Mouse (Mus musculus): ENCODE measurements at regions not wholly inside any gene's neighbourhood (a gene's known extent, or its start where the extent isn't known, plus 50 kb on each side); places are given as distances from the start of the nearest gene placed in this dataset.

- no peak for TF ChIP-seq CTCF (IDR thresholded peaks at IDR 0.05; ENCODE audit: control insufficient read depth, insufficient read depth, insufficient read length)
- no peak for TF ChIP-seq MYOD1 (IDR thresholded peaks at IDR 0.05; ENCODE audit: control insufficient read depth, insufficient read length, low read depth)
- no peak for TF ChIP-seq FOSL1 (IDR thresholded peaks at IDR 0.05; ENCODE audit: insufficient read depth, low read length, poor library complexity, severe bottlenecking)
- TF ChIP-seq USF1 (IDR thresholded peaks at IDR 0.05; ENCODE audit: low read depth), result no peak
Observed at GRCm38 (mm10) chr12:73428171-73428570, 118.0 kb downstream of the Tmem30b start.

Measured in C2C12 (cell line).